Mouse (Mus musculus): Measurements from ENCODE around the gene Ap2s1. TPM values are rescaled to one million over a fixed set of nuclear protein-coding genes. Genes with fewer than 3 reads are reported as not detected.

The Ap2s1 gene
- polyA plus RNA-seq, 1 experiment from 2014 or later, result 458 TPM

- H3K36me3 ChIP-seq (ENCODE audit: control insufficient read depth, insufficient read depth, low read length), result no peaks in the 10 kb centered on the region
- no peak overlapping the region for H3K27ac ChIP-seq (ENCODE audit: low read depth, low read length)
- H3K4me2 ChIP-seq (ENCODE audit: low read depth, low read length), result no peak overlapping the region
- H3K9me3 ChIP-seq (ENCODE audit: control insufficient read depth, low read length), result no peaks in the 10 kb centered on the region
- no peaks in the 10 kb centered on the region for H3K4me1 ChIP-seq (ENCODE audit: control insufficient read depth, insufficient read depth, low read length)
- ATAC-seq (ENCODE audit: low read depth), result no peak
- 92% methylated on average over 7 of the region's 7 CpGs for WGBS
- H3K9ac ChIP-seq (replicated peaks; ENCODE audit: low read depth, low read length), result no peak overlapping the region
- no peaks in the 10 kb centered on the region for H3K27me3 ChIP-seq (ENCODE audit: control insufficient read depth, insufficient read depth, low read length)
- no peak overlapping the region for H3K4me3 ChIP-seq (ENCODE audit: low read depth, low read length)
Measured at GRCm38 (mm10) chr7:16763463-16764218, 25.4 kb downstream of the Ap2s1 start.

- ATAC-seq (ENCODE audit: low read depth), result no peak
- no peaks in the 10 kb centered on the region for H3K27me3 ChIP-seq (ENCODE audit: control insufficient read depth, insufficient read depth, low read length)
- H3K4me1 ChIP-seq (ENCODE audit: control insufficient read depth, insufficient read depth, low read length), result no peaks in the 10 kb centered on the region
- H3K9me3 ChIP-seq (ENCODE audit: control insufficient read depth, low read length), result no peaks in the 10 kb centered on the region
- H3K27ac ChIP-seq (ENCODE audit: low read depth, low read length), result no peak overlapping the region
- H3K4me2 ChIP-seq (ENCODE audit: low read depth, low read length), result no peak overlapping the region
- no peak overlapping the region for H3K9ac ChIP-seq (replicated peaks; ENCODE audit: low read depth, low read length)
- WGBS, result 26% methylated on average over 2 of the region's 2 CpGs
- H3K36me3 ChIP-seq (ENCODE audit: control insufficient read depth, insufficient read depth, low read length), result no peaks in the 10 kb centered on the region
- no peak overlapping the region for H3K4me3 ChIP-seq (ENCODE audit: low read depth, low read length)
Measured at GRCm38 (mm10) chr7:16766443-16766842, 28.2 kb downstream of the Ap2s1 start.

GRCm38 (mm10) chr7:16775888-16776287 lies 37.7 kb downstream of the Ap2s1 start:
- Histone ChIP-seq H3K27ac (ENCODE audit: low read depth, low read length) (no peak overlapping the region), H3K27me3 (ENCODE audit: control insufficient read depth, insufficient read depth, low read length) (no peaks in the 10 kb centered on the region), H3K4me3 (ENCODE audit: low read depth, low read length) (no peak overlapping the region), H3K4me2 (ENCODE audit: low read depth, low read length) (no peak overlapping the region), H3K36me3 (ENCODE audit: control insufficient read depth, insufficient read depth, low read length) (no peaks in the 10 kb centered on the region), H3K4me1 (ENCODE audit: control insufficient read depth, insufficient read depth, low read length) (no peaks in the 10 kb centered on the region), H3K9ac (replicated peaks; ENCODE audit: low read depth, low read length) (no peak overlapping the region), H3K9me3 (ENCODE audit: control insufficient read depth, low read length) (no peaks in the 10 kb centered on the region)
- ATAC-seq (ENCODE audit: low read depth), result no peak
- WGBS, result 58% methylated on average over 5 of the region's 5 CpGs

GRCm38 (mm10) chr7:16780076-16780475 lies 41.9 kb downstream of the Ap2s1 start:
- H3K27ac ChIP-seq (ENCODE audit: low read depth, low read length), result no peak overlapping the region
- WGBS, result 84% methylated on average over 5 of the region's 5 CpGs
- H3K4me2 ChIP-seq (ENCODE audit: low read depth, low read length), result no peak overlapping the region
- no peak overlapping the region for H3K9ac ChIP-seq (replicated peaks; ENCODE audit: low read depth, low read length)
- H3K9me3 ChIP-seq (ENCODE audit: control insufficient read depth, low read length), result no peaks in the 10 kb centered on the region
- H3K36me3 ChIP-seq (ENCODE audit: control insufficient read depth, insufficient read depth, low read length), result no peaks in the 10 kb centered on the region
- peaks cover 8% of the 10 kb centered on the region; the same call in 1 of the 2 replicates for H3K4me1 ChIP-seq (ENCODE audit: control insufficient read depth, insufficient read depth, low read length)
- no peak overlapping the region for H3K4me3 ChIP-seq (ENCODE audit: low read depth, low read length)
- no peaks in the 10 kb centered on the region for H3K27me3 ChIP-seq (ENCODE audit: control insufficient read depth, insufficient read depth, low read length)
- ATAC-seq (ENCODE audit: low read depth), result no peak

- H3K4me3 ChIP-seq (ENCODE audit: low read depth, low read length), result peak within 1 kb of the TSS; percentile 33
- no peak within 1 kb of the TSS for H3K27ac ChIP-seq (ENCODE audit: low read depth, low read length)
Measured at GRCm38 (mm10) chr7:16780825-16781554, 42.8 kb downstream of the Ap2s1 start, which contains the start of gene Slc1a5. Gene Slc1a5, plus strand, starts transcription at chr7:16781340.

GRCm38 (mm10) chr7:16781555-16781815 lies 43.3 kb downstream of the Ap2s1 start:
- H3K9ac ChIP-seq (replicated peaks; ENCODE audit: low read depth, low read length), result peak overlapping the region; percentile 37
- H3K9me3 ChIP-seq (ENCODE audit: control insufficient read depth, low read length), result no peaks in the 10 kb centered on the region
- peak overlapping the region; percentile 33 for H3K4me3 ChIP-seq (ENCODE audit: low read depth, low read length)
- peaks cover 8% of the 10 kb centered on the region; the same call in 1 of the 2 replicates for H3K4me1 ChIP-seq (ENCODE audit: control insufficient read depth, insufficient read depth, low read length)
- H3K27me3 ChIP-seq (ENCODE audit: control insufficient read depth, insufficient read depth, low read length), result no peaks in the 10 kb centered on the region
- WGBS, result under 1% methylated on average over 10 of the region's 10 CpGs
- peak overlapping the region; percentile 88 for H3K4me2 ChIP-seq (ENCODE audit: low read depth, low read length)
- no peak overlapping the region for H3K27ac ChIP-seq (ENCODE audit: low read depth, low read length)
- ATAC-seq (ENCODE audit: low read depth), result peak; percentile 15; the same call in 1 of the 2 replicates
- no peaks in the 10 kb centered on the region for H3K36me3 ChIP-seq (ENCODE audit: control insufficient read depth, insufficient read depth, low read length)

More at GRCm38 (mm10) chr7:16780825-16781554, 42.8 kb downstream of the Ap2s1 start, which contains the start of gene Slc1a5:
- peaks cover 8% of the 10 kb centered on the region; the same call in 1 of the 2 replicates for H3K4me1 ChIP-seq (ENCODE audit: control insufficient read depth, insufficient read depth, low read length)
- no peaks in the 10 kb centered on the region for H3K27me3 ChIP-seq (ENCODE audit: control insufficient read depth, insufficient read depth, low read length)
- peak within 1 kb of the TSS; percentile 88 for H3K4me2 ChIP-seq (ENCODE audit: low read depth, low read length)
- ATAC-seq (ENCODE audit: low read depth), result peak; percentile 72
- 4% methylated on average over 34 of the region's 34 CpGs for WGBS
- no peaks in the 10 kb centered on the region for H3K36me3 ChIP-seq (ENCODE audit: control insufficient read depth, insufficient read depth, low read length)
- H3K9me3 ChIP-seq (ENCODE audit: control insufficient read depth, low read length), result no peaks in the 10 kb centered on the region
- H3K9ac ChIP-seq (replicated peaks; ENCODE audit: low read depth, low read length), result peak within 1 kb of the TSS; percentile 37

GRCm38 (mm10) chr7:16781816-16782554 lies 43.8 kb downstream of the Ap2s1 start:
- H3K4me1 ChIP-seq (ENCODE audit: control insufficient read depth, insufficient read depth, low read length), result peaks cover 8% of the 10 kb centered on the region; the same call in 1 of the 2 replicates
- H3K4me3 ChIP-seq (ENCODE audit: low read depth, low read length), result peak overlapping the region; percentile 33
- peak overlapping the region; percentile 88 for H3K4me2 ChIP-seq (ENCODE audit: low read depth, low read length)
- H3K9me3 ChIP-seq (ENCODE audit: control insufficient read depth, low read length), result no peaks in the 10 kb centered on the region
- no peak overlapping the region for H3K27ac ChIP-seq (ENCODE audit: low read depth, low read length)
- under 1% methylated on average over 60 of the region's 60 CpGs for WGBS
- H3K9ac ChIP-seq (replicated peaks; ENCODE audit: low read depth, low read length), result peak overlapping the region; percentile 37
- H3K27me3 ChIP-seq (ENCODE audit: control insufficient read depth, insufficient read depth, low read length), result no peaks in the 10 kb centered on the region
- H3K36me3 ChIP-seq (ENCODE audit: control insufficient read depth, insufficient read depth, low read length), result no peaks in the 10 kb centered on the region
- peak; percentile 52 for ATAC-seq (ENCODE audit: low read depth)

DNA sequence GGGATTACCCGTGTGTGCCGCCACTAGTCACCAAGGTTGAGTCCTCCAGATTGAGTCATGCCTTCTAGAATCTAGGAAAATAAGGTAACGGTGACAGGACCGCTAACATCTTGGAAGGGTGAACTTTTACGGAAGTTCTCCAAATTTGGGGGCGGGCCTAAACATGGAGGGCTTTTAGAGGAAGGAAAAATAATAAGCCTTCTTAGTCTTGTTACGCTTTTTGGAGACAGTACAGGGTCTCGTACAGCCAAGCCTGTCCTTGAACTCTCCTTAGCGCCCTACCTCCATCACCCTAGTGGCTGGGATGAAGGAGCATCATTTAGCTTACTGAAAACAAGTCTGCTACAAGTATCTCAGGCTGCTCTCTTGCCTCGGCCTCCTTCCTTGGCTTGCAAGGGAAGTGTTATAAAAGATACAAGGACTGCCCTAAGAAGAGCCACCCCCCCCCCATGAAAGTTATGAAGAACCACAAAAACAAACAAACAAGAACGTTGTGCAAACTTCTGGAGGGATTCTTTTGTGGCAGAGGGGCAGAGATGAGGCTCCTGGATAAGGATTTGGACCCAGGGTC lies 44.4 kb downstream of the Ap2s1 start:
- H3K9me3 ChIP-seq (ENCODE audit: control insufficient read depth, low read length), result no peaks in the 10 kb centered on the region
- 5% methylated on average over 11 of the region's 11 CpGs for WGBS
- no peaks in the 10 kb centered on the region for H3K36me3 ChIP-seq (ENCODE audit: control insufficient read depth, insufficient read depth, low read length)
- H3K27ac ChIP-seq (ENCODE audit: low read depth, low read length), result no peak overlapping the region
- ATAC-seq (ENCODE audit: low read depth), result no peak
- H3K4me2 ChIP-seq (ENCODE audit: low read depth, low read length), result peak overlapping the region; percentile 88
- peak overlapping the region; percentile 33 for H3K4me3 ChIP-seq (ENCODE audit: low read depth, low read length)
- no peaks in the 10 kb centered on the region for H3K27me3 ChIP-seq (ENCODE audit: control insufficient read depth, insufficient read depth, low read length)
- peaks cover 8% of the 10 kb centered on the region; the same call in 1 of the 2 replicates for H3K4me1 ChIP-seq (ENCODE audit: control insufficient read depth, insufficient read depth, low read length)
- no peak overlapping the region for H3K9ac ChIP-seq (replicated peaks; ENCODE audit: low read depth, low read length)

All from neural tube, embryonic 14.5 days (tissue).